Mouse (Mus musculus) kidney, postnatal 0 days (tissue): ENCODE results near the gene Best1. TPM values are rescaled to one million over a fixed set of nuclear protein-coding genes. Genes with fewer than 3 reads are reported as not detected.
A peak's percentile ranks its signal among the peaks of the same experiment; 100 is the strongest.

Experiments
- ATAC-seq: fragments of 200-750 bp; cut with Nextera tagmentation; replicated peaks from 2 replicates; pipeline ENCODE4 v1.8.0; 2017; ENCODE audit warnings: low read depth, moderate number of reproducible peaks, moderate TSS enrichment, moderate library complexity; ENCODE audit not compliant: low FRiP score
- DNase-seq: peaks from one replicate; pipeline ENCODE4 v3.0.0-alpha.2; 2016; ENCODE audit warnings: low spot score
- H3K27ac ChIP-seq: fragments of 300-500 bp; sonication (generic); 2 replicates; pipeline ENCODE4 v1.5.1; 2014; ENCODE audit warnings: mild to moderate bottlenecking
- H3K27me3 ChIP-seq: fragments of 300-500 bp; sonication (generic); 2 replicates; pipeline ENCODE4 v1.6.1; 2014; ENCODE audit warnings: low read length, mixed read lengths; ENCODE audit not compliant: insufficient read depth
- H3K36me3 ChIP-seq: fragments of 300-500 bp; sonication (generic); 2 replicates; pipeline ENCODE4 v1.6.1; 2014; ENCODE audit warnings: low read length, mixed read lengths; ENCODE audit not compliant: insufficient read depth
- H3K4me1 ChIP-seq: fragments of 300-500 bp; sonication (generic); replicated peaks from 2 replicates; pipeline ENCODE4 v1.6.1; 2014; ENCODE audit warnings: antibody characterized with exemption, low read length, mixed read lengths; ENCODE audit not compliant: insufficient read depth
- H3K4me2 ChIP-seq: fragments of 300-500 bp; sonication (generic); 2 replicates; pipeline ENCODE4 v1.6.1; 2014; ENCODE audit warnings: mild to moderate bottlenecking, low read length, moderate library complexity, mixed read lengths
- H3K4me3 ChIP-seq: fragments of 300-500 bp; sonication (generic); replicated peaks from 2 replicates; pipeline ENCODE4 v1.5.1; 2014; ENCODE audit warnings: low read depth, low read length
- H3K9ac ChIP-seq: fragments of 300-500 bp; sonication (generic); 2 replicates; pipeline ENCODE4 v1.6.1; 2014; ENCODE audit warnings: low read depth, low read length
- H3K9me3 ChIP-seq: fragments of 300-500 bp; sonication (generic); replicated peaks from 2 replicates; pipeline ENCODE4 v1.6.1; 2016; ENCODE audit warnings: low read length, inconsistent platforms, mixed read lengths
- CTCF ChIP-seq: IDR thresholded peaks from 2 replicates; pipeline ENCODE4 v1.5.1; 2016; ENCODE audit warnings: antibody characterized with exemption, low read depth, mild to moderate bottlenecking, moderate library complexity
- WGBS: fragments of 180-500 bp; shearing (Covaris S2); extraction: QIAGEN DNeasy Blood & Tissue Kit; methylation state at CpG from one replicate; pipeline ENCODE4 v1.1.7; 2014; 5-methylcytosine and 5-hydroxymethylcytosine counted together
- polyA plus RNA-seq: library from polyadenylated mRNA; unstranded; fragments of >200 nt; fragmentation: Nextera tagmentation; extraction: Ambion mirVana; gene quantifications from 2 replicates; pipeline ENCODE4 v1.2.1, GENCODE M21; 2015

The Best1 gene
- polyA plus RNA-seq, 1 experiment from 2014 or later, result 3.3 TPM

DNA sequence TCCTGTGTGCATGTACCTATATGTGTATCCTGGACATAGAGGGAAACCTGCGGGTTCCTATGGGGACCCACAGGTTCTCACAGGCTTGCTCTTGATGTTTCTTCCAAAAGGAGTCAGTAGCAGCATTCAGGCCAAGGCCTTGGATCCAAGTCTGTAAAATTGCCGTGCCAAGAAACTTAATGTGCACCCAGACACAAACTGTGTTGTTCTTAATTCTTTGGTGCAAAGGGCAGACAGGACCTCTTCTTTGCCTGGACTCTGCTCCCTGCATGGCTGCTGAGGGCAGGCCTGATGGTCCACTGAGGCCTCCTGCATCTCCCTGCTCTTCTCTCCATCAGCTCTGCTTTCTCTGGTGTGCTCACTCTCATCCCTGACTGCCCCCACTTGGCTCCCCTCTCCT lies 28.3 kb upstream of the Best1 start:
- WGBS, result 90% methylated on average over 2 of the region's 2 CpGs
- Histone ChIP-seq H3K4me1 (peaks cover 4% of the 10 kb centered on the region; the same call in 1 of the 2 replicates), H3K36me3 (0 out of 2 replicates have a peak, but pooled peaks cover 11% of the 10 kb centered on the region), H3K9ac (no peak overlapping the region), H3K27me3 (no peaks in the 10 kb centered on the region), H3K27ac (no peak overlapping the region), H3K4me2 (no peak overlapping the region), H3K4me3 (no peak overlapping the region), H3K9me3 (no peaks in the 10 kb centered on the region)
- no peak for ATAC-seq
- DNase-seq, result no peak
- no peak for TF ChIP-seq CTCF

DNA sequence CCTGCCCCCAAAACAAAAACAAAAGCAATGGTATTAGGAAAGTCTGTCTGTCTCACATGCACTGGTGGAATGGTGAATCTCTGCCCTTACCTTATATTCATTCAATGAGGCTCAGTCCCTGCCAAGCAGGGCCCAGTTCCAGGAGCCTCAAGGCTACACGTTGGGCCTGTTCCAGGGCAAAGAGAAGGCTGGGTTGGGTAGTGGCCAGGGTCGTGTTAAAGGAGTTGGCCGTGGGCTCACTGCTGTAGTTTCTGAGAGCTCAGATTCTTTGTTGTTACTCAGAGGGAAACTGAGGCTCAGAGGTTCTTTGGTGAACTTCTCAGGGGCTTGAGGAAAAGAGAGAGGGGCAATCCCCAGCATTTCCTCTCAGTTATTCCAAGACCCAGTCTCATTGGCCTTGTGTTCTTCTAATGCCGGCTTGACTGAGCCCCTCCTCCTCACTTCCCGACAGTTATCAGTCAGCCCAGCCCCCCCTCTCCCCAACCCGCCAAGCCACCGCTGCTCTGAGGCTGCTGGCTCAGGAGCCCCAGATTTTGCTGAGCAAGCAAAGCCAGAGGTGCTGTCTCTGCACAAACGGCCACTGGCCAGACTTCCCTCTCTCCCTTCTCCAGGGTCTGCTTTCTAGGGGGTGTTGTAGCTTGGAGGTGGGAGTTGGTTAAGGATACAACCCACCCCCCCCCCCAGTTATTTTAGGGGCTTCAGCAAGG lies 23.9 kb upstream of the Best1 start:
- Histone ChIP-seq H3K36me3 (0 out of 2 replicates have a peak, but pooled peaks cover 11% of the 10 kb centered on the region), H3K4me3 (no peak overlapping the region), H3K4me2 (no peak overlapping the region), H3K27me3 (no peaks in the 10 kb centered on the region), H3K9me3 (no peaks in the 10 kb centered on the region), H3K4me1 (peaks cover 20% of the 10 kb centered on the region), H3K27ac (peak overlapping the region; percentile 72), H3K9ac (peak overlapping the region; percentile 18; the same call in 1 of the 2 replicates)
- no peak for TF ChIP-seq CTCF
- 13% methylated on average over 8 of the region's 8 CpGs for WGBS
- DNase-seq (peak; percentile 57), ATAC-seq (no peak)

DNA sequence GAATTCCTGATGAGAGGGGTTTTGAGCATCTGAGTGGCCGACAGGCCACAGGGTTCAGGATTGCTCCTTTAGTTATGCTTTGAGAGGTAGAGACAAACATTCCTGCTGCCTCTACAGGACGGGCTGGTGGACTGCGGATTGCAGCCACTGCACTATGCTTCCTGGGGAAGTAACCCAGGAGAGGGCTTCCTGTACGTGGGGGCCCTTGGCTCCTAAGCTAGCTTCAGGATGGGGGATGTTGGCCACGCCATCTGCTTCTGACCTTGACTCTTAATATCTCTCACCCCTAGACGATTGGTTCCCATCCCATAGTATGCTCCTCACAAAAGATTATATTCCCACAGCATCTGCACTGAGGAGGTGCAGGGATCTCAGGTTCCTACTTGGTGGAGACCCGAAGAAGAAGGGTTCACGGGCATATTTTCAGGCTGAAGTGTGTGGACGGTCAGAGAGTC lies 21.9 kb upstream of the Best1 start:
- DNase-seq (peak; percentile 34), ATAC-seq (no peak)
- Histone ChIP-seq H3K27me3 (no peaks in the 10 kb centered on the region), H3K9me3 (no peaks in the 10 kb centered on the region), H3K36me3 (0 out of 2 replicates have a peak, but pooled peaks cover 10% of the 10 kb centered on the region), H3K4me2 (no peak overlapping the region), H3K4me1 (peaks cover 26% of the 10 kb centered on the region), H3K27ac (peak overlapping the region; percentile 80), H3K9ac (no peak overlapping the region), H3K4me3 (no peak overlapping the region)
- TF ChIP-seq CTCF, result no peak
- WGBS, result 58% methylated on average over 9 of the region's 9 CpGs

DNA sequence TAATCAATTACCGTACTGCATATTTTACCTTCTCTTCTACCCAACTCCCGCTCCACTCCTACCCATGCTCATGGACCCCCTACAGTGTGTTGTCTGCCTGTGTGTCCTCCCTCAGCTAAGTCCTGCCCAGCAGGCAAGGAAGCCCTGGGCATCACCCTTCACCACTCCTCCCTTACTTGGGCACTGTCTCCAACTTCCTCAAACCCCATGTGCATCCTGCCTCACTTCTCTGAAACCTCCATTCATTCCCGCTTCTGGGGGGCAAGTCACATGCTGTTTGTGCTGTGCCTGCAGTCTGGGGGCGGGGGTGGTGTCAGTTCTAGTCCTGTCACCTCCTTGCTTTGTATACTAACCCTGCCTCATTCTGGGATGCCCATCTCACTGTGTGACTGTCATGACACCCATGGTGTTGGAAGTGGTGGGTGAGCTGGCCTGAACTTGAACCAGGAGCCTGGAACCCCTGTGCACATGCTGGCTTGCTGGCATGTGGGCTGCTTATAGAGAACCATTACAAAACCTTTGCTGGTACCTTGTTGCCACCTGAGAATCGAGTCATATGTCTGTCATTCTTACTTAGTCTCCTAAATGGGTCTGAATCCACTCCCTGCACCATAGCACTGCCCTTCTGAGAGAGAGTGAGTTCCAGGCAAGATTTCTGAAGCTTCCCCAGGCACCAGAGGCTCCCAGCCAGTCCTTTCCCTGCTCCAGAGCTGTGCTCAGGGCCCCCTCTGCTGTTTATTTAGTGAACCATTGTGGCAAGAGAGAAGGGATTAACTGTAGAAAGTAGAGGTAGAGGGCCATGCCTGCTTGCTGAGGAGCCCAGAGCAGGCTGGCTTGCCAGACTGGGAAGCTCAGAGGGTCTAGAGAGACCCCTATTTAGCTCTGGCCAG lies 21.2 kb upstream of the Best1 start:
- ATAC-seq, result no peak
- DNase-seq, result peak; percentile 82

DNA sequence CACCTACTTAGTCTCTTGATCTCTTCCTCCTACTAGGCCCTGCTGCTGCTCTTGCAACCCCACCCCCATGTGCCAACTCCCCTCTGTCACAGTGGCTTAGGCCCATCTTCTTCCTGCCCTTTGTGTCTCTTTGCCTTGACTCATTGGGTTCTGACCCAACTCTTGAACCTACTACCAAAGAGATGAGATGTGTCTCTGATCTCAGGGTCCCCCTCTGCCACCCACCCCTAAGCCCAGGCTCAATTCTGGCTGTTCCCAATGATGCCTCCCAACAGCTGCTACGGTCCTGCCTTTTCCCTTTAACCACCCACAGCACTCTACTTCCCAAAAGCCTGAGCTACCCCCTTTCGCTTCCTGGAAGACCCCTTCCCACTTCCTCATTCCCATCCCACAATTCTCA lies 20.5 kb upstream of the Best1 start:
- H3K27ac ChIP-seq, result no peak overlapping the region
- TF ChIP-seq CTCF, result no peak
- no peak for DNase-seq
- H3K27me3 ChIP-seq, result no peaks in the 10 kb centered on the region
- 53% methylated on average over 2 of the region's 2 CpGs for WGBS
- no peaks in the 10 kb centered on the region for H3K36me3 ChIP-seq
- no peaks in the 10 kb centered on the region for H3K9me3 ChIP-seq
- H3K4me2 ChIP-seq, result no peak overlapping the region
- no peak overlapping the region for H3K4me3 ChIP-seq
- H3K4me1 ChIP-seq, result peaks cover 27% of the 10 kb centered on the region
- ATAC-seq, result no peak
- H3K9ac ChIP-seq, result no peak overlapping the region

More for the DNA sequence above, 21.2 kb upstream of the Best1 start:
- H3K4me2 ChIP-seq, result no peak overlapping the region
- H3K9ac ChIP-seq, result no peak overlapping the region
- 64% methylated on average over 5 of the region's 5 CpGs for WGBS
- peak overlapping the region; percentile 80 for H3K27ac ChIP-seq
- H3K4me3 ChIP-seq, result no peak overlapping the region
- TF ChIP-seq CTCF, result peak; percentile 80
- peaks cover 27% of the 10 kb centered on the region for H3K4me1 ChIP-seq
- H3K36me3 ChIP-seq, result 0 out of 2 replicates have a peak, but pooled peaks cover 4% of the 10 kb centered on the region
- no peaks in the 10 kb centered on the region for H3K27me3 ChIP-seq
- no peaks in the 10 kb centered on the region for H3K9me3 ChIP-seq

DNA sequence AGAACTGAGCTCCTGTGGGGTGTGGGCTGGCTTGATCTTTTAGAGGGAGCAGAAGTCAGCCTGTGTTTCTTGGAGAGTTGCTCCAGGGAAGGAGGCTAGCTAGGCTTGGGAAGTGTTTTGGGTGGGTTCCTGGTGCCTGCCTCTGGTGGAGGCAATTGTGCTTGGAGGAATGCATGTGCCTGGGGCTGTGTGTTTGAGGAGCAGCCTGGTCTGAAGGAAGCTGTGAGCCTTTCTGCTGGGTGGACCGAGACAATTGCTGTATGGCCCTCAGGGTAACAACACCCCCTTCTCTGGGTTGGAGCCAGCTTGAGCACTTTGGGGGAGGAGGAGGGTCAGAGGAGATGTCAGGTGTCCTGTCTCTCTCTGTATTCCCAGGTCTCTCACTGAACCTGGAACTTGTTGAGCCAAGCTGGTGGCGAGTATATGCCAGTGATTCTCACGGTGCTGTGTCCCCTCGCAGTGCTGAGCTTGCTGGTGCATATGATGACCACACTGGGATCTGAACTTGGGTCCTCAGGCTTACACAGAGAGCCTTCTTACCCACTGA lies 17.9 kb upstream of the Best1 start:
- ATAC-seq (no peak), DNase-seq (no peak)
- H3K4me3 ChIP-seq, result peak overlapping the region; percentile 56
- peaks cover 23% of the 10 kb centered on the region for H3K4me1 ChIP-seq
- H3K27me3 ChIP-seq, result no peaks in the 10 kb centered on the region
- TF ChIP-seq CTCF, result no peak
- WGBS, result 55% methylated on average over 4 of the region's 4 CpGs
- H3K9me3 ChIP-seq, result no peaks in the 10 kb centered on the region
- no peak overlapping the region for H3K27ac ChIP-seq
- H3K36me3 ChIP-seq, result no peaks in the 10 kb centered on the region
- H3K9ac ChIP-seq, result peak overlapping the region; percentile 65; the same call in 1 of the 2 replicates
- peak overlapping the region; percentile 87 for H3K4me2 ChIP-seq
